Mouse (Mus musculus) kidney, adult 2 months (tissue): Measurements from ENCODE around the gene Snx9.

Experiments
- CTCF ChIP-seq: fragments of 200-500 bp; conservative IDR thresholded peaks from 2 replicates; pipeline ENCODE4 v1.5.1; 2011; ENCODE audit warnings: low read depth, mild to moderate bottlenecking, control low read depth, low read length, moderate library complexity, mixed read lengths; ENCODE audit not compliant: insufficient read depth, insufficient read length
- POLR2A ChIP-seq: fragments of 200-500 bp; IDR thresholded peaks from one replicate; pipeline ENCODE4 v1.6.1; 2011; ENCODE audit warnings: low read depth, low read length, control low read depth

GRCm38 (mm10) chr17:5862869-5863268, 21.7 kb downstream of the Snx9 start:
- TF ChIP-seq POLR2A (no peak), CTCF (no peak)
